Mouse (Mus musculus): ENCODE results near the gene Sorl1. TPM values are rescaled to one million over a fixed set of nuclear protein-coding genes. Genes with fewer than 3 reads are reported as not detected.

Sorl1 gene
- polyA plus RNA-seq, 1 experiment from 2014 or later, result 5.0 TPM

DNA sequence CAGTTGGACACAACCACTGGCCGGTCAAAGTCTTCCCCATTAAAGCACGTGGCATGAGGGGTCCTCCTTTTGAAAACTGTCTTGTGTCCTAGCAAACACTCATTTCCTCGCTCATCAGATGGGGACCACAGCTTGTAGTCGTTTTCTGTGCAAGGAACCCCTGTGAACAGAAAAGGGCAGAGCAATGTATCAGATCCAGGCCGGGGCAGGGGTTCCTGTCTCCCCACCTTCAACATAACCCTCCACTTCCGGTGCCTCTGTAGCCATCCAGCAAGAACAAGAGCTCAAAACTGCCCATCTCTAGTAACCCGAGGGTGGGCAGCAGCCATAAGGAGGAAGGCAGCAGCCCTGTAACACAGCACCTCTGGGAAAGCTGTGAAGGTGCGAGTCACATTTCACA, 80.2 kb downstream of the Sorl1 start:
- Histone ChIP-seq H3K27me3 (no peaks in the 10 kb centered on the region), H3K4me3 (no peak overlapping the region), H3K9ac (no peak overlapping the region), H3K4me2 (no peak overlapping the region), H3K4me1 (no peaks in the 10 kb centered on the region; the same call in 1 of the 2 replicates), H3K27ac (no peak overlapping the region), H3K9me3 (no peaks in the 10 kb centered on the region), H3K36me3 (0 out of 2 replicates have a peak, but pooled peaks cover 3% of the 10 kb centered on the region)
- whole genome bisulfite sequencing, result 70% methylated on average over 8 of the region's 8 CpGs
- ATAC-seq (ENCODE audit: insufficient number of reproducible peaks, low FRiP score, low TSS enrichment, low read depth), result no peak

DNA sequence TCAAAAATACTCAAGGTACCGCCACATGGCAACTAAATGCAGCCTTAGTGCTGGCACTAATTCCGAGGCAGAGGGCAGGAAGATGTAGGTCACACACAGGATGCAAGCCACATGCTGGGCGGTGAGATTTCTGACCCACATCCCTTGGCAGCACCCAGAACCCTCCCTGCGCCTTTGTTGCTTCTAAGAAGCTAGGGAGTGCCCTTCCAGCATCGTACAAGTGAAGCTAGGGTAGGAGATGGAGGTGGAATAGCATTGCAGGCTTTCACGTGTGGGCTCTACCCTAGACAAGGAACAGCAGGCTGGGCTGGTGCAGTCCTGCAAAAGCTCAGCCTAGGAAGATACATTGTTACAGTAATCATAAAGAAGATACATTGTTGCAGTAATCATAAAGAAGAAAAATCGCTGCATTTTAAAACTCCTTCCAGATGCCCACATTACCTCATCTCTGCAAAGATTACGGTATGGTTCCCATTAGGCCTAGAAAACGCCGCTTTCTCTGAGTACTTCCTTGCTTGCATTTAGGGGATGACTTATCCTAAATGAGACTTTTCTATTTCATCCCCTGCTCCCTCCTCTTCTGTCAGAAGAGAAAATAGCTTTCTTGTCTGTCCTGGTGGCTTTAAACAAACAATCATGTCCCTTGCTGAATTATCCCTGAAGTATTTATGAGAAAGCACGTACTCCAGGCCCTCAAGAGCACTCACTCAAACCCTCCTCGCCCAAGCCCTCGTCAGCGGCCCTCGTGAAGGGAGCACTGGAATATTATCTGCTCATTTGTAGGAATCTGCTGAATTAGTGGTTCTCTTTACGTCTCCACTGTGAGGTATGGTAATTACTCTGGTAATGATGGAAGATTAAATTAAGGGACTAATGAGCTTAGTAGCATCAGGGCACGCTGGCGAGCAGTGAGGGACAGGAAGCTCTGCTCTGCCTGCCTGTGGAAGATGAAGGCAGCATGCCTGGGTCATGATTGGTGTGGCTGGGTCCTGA, 84.8 kb downstream of the Sorl1 start:
- H3K9ac ChIP-seq, result no peak overlapping the region
- 52% methylated on average over 18 of the region's 18 CpGs for WGBS
- H3K4me1 ChIP-seq, result no peaks in the 10 kb centered on the region; the same call in 1 of the 2 replicates
- H3K27ac ChIP-seq, result peak overlapping the region; percentile 68
- no peaks in the 10 kb centered on the region for H3K9me3 ChIP-seq
- H3K4me2 ChIP-seq, result no peak overlapping the region
- H3K36me3 ChIP-seq, result 0 out of 2 replicates have a peak, but pooled peaks cover 3% of the 10 kb centered on the region
- H3K4me3 ChIP-seq, result no peak overlapping the region
- no peaks in the 10 kb centered on the region for H3K27me3 ChIP-seq
- ATAC-seq (ENCODE audit: insufficient number of reproducible peaks, low FRiP score, low TSS enrichment, low read depth), result no peak

- Histone ChIP-seq H3K4me1 (no peaks in the 10 kb centered on the region; the same call in 1 of the 2 replicates), H3K36me3 (no peaks in the 10 kb centered on the region), H3K9me3 (no peaks in the 10 kb centered on the region), H3K4me2 (no peak overlapping the region), H3K27ac (no peak overlapping the region), H3K9ac (no peak overlapping the region), H3K27me3 (no peaks in the 10 kb centered on the region), H3K4me3 (no peak overlapping the region)
- 91% methylated on average over 11 of the region's 11 CpGs for WGBS
- no peak for ATAC-seq (ENCODE audit: insufficient number of reproducible peaks, low FRiP score, low TSS enrichment, low read depth)
Measured at GRCm38 (mm10) chr9:42036885-42037284, 87.2 kb downstream of the Sorl1 start.

- H3K27ac ChIP-seq, result no peak overlapping the region
Measured at GRCm38 (mm10) chr9:42035995-42036394, 88.1 kb downstream of the Sorl1 start.

DNA sequence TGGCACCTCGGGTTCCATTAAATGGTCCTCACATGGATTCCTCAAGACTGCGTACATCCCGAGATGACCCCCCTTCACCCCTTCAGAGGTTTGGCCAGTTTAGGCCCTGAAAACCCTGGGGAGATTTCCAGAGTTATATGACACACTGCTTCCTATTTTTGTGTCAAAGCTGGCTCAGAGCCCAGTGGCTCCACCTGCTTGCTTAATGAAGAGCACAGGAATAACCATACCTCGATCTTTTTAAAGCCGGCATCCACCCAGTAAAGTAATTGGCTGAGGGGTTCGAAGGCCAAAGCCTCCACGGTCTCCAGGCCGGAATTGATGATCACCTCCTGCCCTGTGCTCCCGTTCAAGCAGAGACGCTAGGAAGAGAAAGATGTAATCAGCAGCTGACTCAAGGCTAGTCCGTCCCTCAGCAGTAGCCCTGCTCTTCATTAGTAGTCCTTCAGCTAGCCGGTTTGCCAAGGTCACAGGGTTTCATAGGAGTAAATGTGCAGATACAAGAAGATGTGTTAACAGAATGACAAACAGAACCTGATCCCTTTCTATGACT, 88.8 kb downstream of the Sorl1 start:
- ATAC-seq (ENCODE audit: insufficient number of reproducible peaks, low FRiP score, low TSS enrichment, low read depth), result no peak
- no peak overlapping the region for H3K4me3 ChIP-seq
- WGBS, result 59% methylated on average over 12 of the region's 12 CpGs

More at GRCm38 (mm10) chr9:42035995-42036394, 88.1 kb downstream of the Sorl1 start:
- WGBS, result 55% methylated on average over 5 of the region's 5 CpGs
- H3K4me3 ChIP-seq, result no peak overlapping the region
- no peak overlapping the region for H3K4me2 ChIP-seq
- H3K4me1 ChIP-seq, result no peaks in the 10 kb centered on the region; the same call in 1 of the 2 replicates
- H3K36me3 ChIP-seq, result no peaks in the 10 kb centered on the region
- no peak overlapping the region for H3K9ac ChIP-seq
- H3K9me3 ChIP-seq, result no peaks in the 10 kb centered on the region
- ATAC-seq (ENCODE audit: insufficient number of reproducible peaks, low FRiP score, low TSS enrichment, low read depth), result no peak
- no peaks in the 10 kb centered on the region for H3K27me3 ChIP-seq

DNA sequence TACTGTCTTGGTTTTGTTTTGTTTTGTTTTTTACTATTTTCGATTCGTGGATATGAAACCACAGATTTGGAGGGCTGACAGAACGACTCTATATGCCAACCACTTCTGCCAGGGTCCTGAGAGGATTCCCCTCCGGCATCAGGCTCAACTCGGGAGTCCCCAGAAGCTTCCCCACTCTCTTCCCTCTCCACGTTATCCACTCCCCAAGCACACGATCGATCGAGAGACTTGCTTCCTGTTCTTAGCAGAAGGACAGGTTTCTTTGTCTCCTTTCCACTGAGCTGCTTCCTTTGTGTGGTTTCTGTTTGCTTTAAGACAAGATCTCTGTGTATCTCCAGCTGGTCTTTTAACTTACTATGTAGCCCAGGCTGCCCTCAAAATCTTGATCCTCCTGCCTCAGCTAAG, 90.0 kb downstream of the Sorl1 start:
- no peak overlapping the region for H3K4me2 ChIP-seq
- WGBS, result 78% methylated on average over 9 of the region's 9 CpGs
- H3K9ac ChIP-seq, result no peak overlapping the region
- no peak overlapping the region for H3K27ac ChIP-seq
- no peak overlapping the region for H3K4me3 ChIP-seq
- H3K9me3 ChIP-seq, result no peaks in the 10 kb centered on the region
- no peaks in the 10 kb centered on the region; the same call in 1 of the 2 replicates for H3K4me1 ChIP-seq
- no peaks in the 10 kb centered on the region for H3K36me3 ChIP-seq
- H3K27me3 ChIP-seq, result no peaks in the 10 kb centered on the region
- ATAC-seq (ENCODE audit: insufficient number of reproducible peaks, low FRiP score, low TSS enrichment, low read depth), result no peak

More for the DNA sequence above, 88.8 kb downstream of the Sorl1 start:
- Histone ChIP-seq H3K4me2 (no peak overlapping the region), H3K9me3 (no peaks in the 10 kb centered on the region), H3K9ac (no peak overlapping the region), H3K27me3 (no peaks in the 10 kb centered on the region), H3K36me3 (no peaks in the 10 kb centered on the region), H3K27ac (no peak overlapping the region), H3K4me1 (no peaks in the 10 kb centered on the region; the same call in 1 of the 2 replicates)

- 64% methylated on average over 19 of the region's 19 CpGs for WGBS
- no peak overlapping the region for H3K9ac ChIP-seq
- ATAC-seq (ENCODE audit: insufficient number of reproducible peaks, low FRiP score, low TSS enrichment, low read depth), result no peak
Measured at GRCm38 (mm10) chr9:42033291-42034115, 90.6 kb downstream of the Sorl1 start.

DNA sequence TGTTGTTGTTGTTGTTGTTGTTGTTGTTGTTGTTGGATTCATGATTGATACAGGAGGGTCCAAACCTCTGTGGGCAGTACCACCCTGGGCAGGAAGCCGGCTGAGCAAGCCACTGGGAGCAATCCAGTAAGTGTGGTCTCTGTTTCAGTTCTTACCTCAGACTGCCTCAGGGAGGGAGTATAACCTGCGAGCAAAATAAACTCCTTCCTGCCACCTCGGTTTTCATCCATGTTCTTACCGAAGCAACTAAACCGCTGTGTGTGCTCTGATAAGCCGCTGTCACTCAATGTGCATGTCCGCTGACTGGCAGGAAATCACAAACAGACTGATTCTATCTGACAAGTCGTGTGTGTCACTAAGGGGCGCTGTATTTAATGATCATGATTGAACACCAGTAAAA, 91.7 kb downstream of the Sorl1 start:
- Histone ChIP-seq H3K9ac (no peak overlapping the region), H3K4me2 (no peak overlapping the region), H3K4me1 (peaks cover 3% of the 10 kb centered on the region; the same call in 1 of the 2 replicates), H3K9me3 (no peaks in the 10 kb centered on the region), H3K4me3 (no peak overlapping the region), H3K27ac (no peak overlapping the region), H3K36me3 (no peaks in the 10 kb centered on the region), H3K27me3 (no peaks in the 10 kb centered on the region)
- 58% methylated on average over 9 of the region's 9 CpGs for WGBS
- ATAC-seq (ENCODE audit: insufficient number of reproducible peaks, low FRiP score, low TSS enrichment, low read depth), result no peak

More at GRCm38 (mm10) chr9:42033291-42034115, 90.6 kb downstream of the Sorl1 start:
- Histone ChIP-seq H3K4me2 (no peak overlapping the region), H3K9me3 (no peaks in the 10 kb centered on the region), H3K4me1 (peaks cover 3% of the 10 kb centered on the region; the same call in 1 of the 2 replicates), H3K27ac (no peak overlapping the region), H3K36me3 (no peaks in the 10 kb centered on the region), H3K27me3 (no peaks in the 10 kb centered on the region), H3K4me3 (no peak overlapping the region)

DNA sequence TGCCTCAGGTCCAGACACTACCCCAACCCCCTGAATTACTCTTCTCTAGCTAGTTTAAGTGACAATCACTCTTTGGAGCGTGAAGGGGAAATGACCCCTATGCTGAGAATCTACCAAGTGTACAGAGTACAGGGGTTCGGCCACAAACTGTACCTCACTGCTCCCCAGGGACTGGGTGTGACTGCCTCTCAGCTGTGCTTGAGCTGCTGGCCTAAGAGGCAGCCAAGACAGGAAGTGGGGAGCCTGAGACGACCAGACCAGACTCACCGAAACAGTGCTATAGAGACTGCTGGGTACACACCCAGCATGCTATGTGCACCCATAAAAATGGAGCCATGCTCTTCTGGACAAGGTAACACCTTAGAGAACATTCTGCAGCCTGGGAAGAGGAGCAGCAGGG, 95.3 kb downstream of the Sorl1 start:
- Histone ChIP-seq H3K9me3 (no peaks in the 10 kb centered on the region), H3K36me3 (no peaks in the 10 kb centered on the region), H3K4me2 (no peak overlapping the region), H3K4me1 (peaks cover 3% of the 10 kb centered on the region; the same call in 1 of the 2 replicates), H3K9ac (no peak overlapping the region), H3K27ac (no peak overlapping the region), H3K27me3 (no peaks in the 10 kb centered on the region), H3K4me3 (no peak overlapping the region)
- WGBS, result 56% methylated on average over 4 of the region's 4 CpGs
- ATAC-seq (ENCODE audit: insufficient number of reproducible peaks, low FRiP score, low TSS enrichment, low read depth), result 0 out of 2 replicates have a peak, but pooled peaks have one; percentile 48

DNA sequence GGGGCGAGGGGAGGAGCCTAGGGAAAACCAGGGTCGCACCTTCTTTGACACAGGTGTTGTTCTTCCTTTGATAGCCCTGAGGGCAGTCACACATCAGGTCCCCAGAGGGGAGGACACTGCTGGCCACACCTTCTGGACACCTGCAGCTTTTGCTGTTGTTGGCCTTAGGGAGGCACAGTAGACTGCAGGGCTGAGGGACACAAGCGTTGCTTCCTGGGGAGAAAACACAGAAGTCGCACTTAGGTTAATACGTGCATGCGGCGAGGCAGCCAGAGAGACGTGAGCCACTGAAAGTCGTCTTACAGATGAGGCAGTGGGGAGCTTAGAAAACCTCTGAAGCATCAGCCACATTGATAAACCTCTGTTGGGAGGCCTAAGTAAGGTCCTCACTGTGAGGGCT, 99.8 kb downstream of the Sorl1 start:
- Histone ChIP-seq H3K4me3 (no peak overlapping the region), H3K4me1 (peaks cover 3% of the 10 kb centered on the region; the same call in 1 of the 2 replicates), H3K27ac (no peak overlapping the region), H3K27me3 (no peaks in the 10 kb centered on the region), H3K9me3 (no peaks in the 10 kb centered on the region), H3K9ac (no peak overlapping the region), H3K4me2 (no peak overlapping the region), H3K36me3 (no peaks in the 10 kb centered on the region)
- ATAC-seq (ENCODE audit: insufficient number of reproducible peaks, low FRiP score, low TSS enrichment, low read depth), result no peak
- 75% methylated on average over 9 of the region's 9 CpGs for WGBS

- Histone ChIP-seq H3K36me3 (no peaks in the 10 kb centered on the region), H3K4me2 (no peak overlapping the region), H3K27me3 (no peaks in the 10 kb centered on the region), H3K4me1 (no peaks in the 10 kb centered on the region), H3K4me3 (no peak overlapping the region), H3K9me3 (no peaks in the 10 kb centered on the region), H3K27ac (no peak overlapping the region), H3K9ac (no peak overlapping the region)
- no peak for ATAC-seq (ENCODE audit: insufficient number of reproducible peaks, low FRiP score, low TSS enrichment, low read depth)
- WGBS, result 76% methylated on average over 3 of the region's 3 CpGs
Measured at GRCm38 (mm10) chr9:42023383-42023782, 100.7 kb downstream of the Sorl1 start.

Measured in limb, embryonic 15.5 days (tissue).